Mouse (Mus musculus): ENCODE results near the gene Rbbp8nl. TPM values are rescaled to one million over a fixed set of nuclear protein-coding genes. Genes with fewer than 3 reads are reported as not detected.

The Rbbp8nl gene
- polyA plus RNA-seq, 1 experiment from 2014 or later, result not detected

DNA sequence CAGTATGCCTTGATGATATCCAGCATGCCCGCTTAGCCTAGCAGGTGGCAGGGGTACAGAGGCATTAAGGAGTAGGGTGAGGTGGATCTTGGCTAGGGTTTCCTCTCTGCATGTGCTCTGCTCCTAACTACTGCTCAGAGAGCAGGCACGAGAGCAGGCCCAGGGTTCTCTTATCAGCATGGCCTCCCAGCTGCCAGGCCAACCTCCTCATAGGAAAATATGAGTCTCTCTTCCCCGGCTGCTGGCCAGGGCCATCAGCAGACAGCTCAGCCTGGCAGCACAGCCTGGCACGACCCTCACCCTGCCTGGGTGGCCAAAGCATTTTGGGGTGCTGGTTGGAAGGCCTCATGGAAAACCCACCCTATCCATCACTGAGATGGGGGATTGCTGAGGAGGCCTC, 21.5 kb upstream of the Rbbp8nl start:
- Histone ChIP-seq H3K4me3 (ENCODE audit: low read depth, low read length) (no peak overlapping the region), H3K4me1 (ENCODE audit: control insufficient read depth, insufficient read depth, low read length) (no peaks in the 10 kb centered on the region), H3K9ac (ENCODE audit: low read length) (no peak overlapping the region), H3K4me2 (ENCODE audit: low read length) (no peak overlapping the region), H3K9me3 (replicated peaks; ENCODE audit: control insufficient read depth, low read length) (no peaks in the 10 kb centered on the region), H3K27ac (ENCODE audit: low read depth, low read length) (no peak overlapping the region), H3K36me3 (ENCODE audit: control insufficient read depth, insufficient read depth, low read length) (no peaks in the 10 kb centered on the region), H3K27me3 (replicated peaks; ENCODE audit: control insufficient read depth, insufficient read depth, low read length) (no peaks in the 10 kb centered on the region)
- ATAC-seq, result no peak
- WGBS, result 79% methylated on average over 4 of the region's 4 CpGs
- no peak for DNase-seq (ENCODE audit: low spot score)

DNA sequence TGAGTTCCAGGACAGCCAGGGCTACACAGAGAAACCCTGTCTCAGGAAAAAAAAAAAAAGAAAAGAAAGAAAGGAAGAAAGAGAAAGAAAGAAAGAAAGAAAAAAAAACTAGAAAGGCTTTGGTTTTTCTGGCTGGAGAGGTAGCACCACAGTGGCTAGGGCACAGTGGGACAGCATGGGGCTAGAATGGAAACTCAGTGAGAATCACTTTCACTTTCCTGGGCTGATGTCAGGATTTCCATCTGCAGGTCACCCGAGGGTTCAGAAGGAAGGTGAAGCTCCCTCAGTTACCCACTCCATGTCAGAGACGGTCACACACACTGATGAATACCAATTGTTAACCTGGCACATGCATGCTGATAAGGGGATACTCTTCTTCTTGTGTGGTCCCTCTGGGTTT, 18.0 kb upstream of the Rbbp8nl start:
- Histone ChIP-seq H3K9me3 (replicated peaks; ENCODE audit: control insufficient read depth, low read length) (no peaks in the 10 kb centered on the region), H3K4me1 (ENCODE audit: control insufficient read depth, insufficient read depth, low read length) (no peaks in the 10 kb centered on the region), H3K27ac (ENCODE audit: low read depth, low read length) (no peak overlapping the region), H3K9ac (ENCODE audit: low read length) (no peak overlapping the region), H3K4me3 (ENCODE audit: low read depth, low read length) (no peak overlapping the region), H3K4me2 (ENCODE audit: low read length) (no peak overlapping the region), H3K27me3 (replicated peaks; ENCODE audit: control insufficient read depth, insufficient read depth, low read length) (no peaks in the 10 kb centered on the region), H3K36me3 (ENCODE audit: control insufficient read depth, insufficient read depth, low read length) (no peaks in the 10 kb centered on the region)
- 70% methylated on average over 2 of the region's 2 CpGs for WGBS
- ATAC-seq (no peak), DNase-seq (ENCODE audit: low spot score) (no peak)

DNA sequence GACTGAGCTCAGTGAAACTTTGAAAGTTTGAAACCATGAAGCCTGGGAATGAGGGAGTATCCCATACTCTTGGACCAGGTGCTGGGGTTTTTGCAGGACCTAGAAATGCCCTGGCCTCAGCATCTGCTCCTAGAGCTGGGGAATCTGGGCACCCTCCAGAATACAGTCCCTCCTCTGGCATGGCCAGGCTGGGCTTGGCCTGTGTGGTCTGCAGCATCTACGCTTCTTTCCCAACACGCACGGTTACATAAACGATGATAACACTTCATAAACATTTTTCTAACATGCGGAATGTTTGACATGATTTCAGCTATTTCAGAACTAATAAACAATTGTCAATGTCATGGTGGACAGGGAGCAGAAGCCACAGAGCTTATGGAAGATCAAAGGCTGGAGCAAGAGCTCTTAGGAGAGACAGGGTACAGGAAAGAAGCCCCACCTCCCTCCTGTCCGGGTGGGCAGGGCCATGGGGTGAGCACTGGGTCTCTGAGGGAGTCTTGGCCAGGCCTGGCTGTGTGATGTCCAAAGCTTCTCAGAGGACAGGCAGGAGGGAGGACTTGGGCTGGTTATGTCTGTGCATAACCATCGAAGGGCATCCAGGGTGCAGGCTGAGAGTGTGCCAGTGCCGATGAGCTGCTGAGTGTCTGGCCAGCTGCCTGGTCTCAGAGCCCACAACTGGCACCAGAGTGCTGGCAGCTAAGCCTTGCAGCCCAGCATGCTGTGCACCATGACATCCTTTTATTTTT, 16.9 kb upstream of the Rbbp8nl start:
- Histone ChIP-seq H3K4me1 (ENCODE audit: control insufficient read depth, insufficient read depth, low read length) (no peaks in the 10 kb centered on the region), H3K27me3 (replicated peaks; ENCODE audit: control insufficient read depth, insufficient read depth, low read length) (no peaks in the 10 kb centered on the region), H3K4me2 (ENCODE audit: low read length) (no peak overlapping the region), H3K27ac (ENCODE audit: low read depth, low read length) (no peak overlapping the region), H3K4me3 (ENCODE audit: low read depth, low read length) (no peak overlapping the region), H3K9me3 (replicated peaks; ENCODE audit: control insufficient read depth, low read length) (no peaks in the 10 kb centered on the region), H3K36me3 (ENCODE audit: control insufficient read depth, insufficient read depth, low read length) (no peaks in the 10 kb centered on the region), H3K9ac (ENCODE audit: low read length) (no peak overlapping the region)
- ATAC-seq (no peak), DNase-seq (ENCODE audit: low spot score) (no peak)
- 89% methylated on average over 8 of the region's 8 CpGs for WGBS

DNA sequence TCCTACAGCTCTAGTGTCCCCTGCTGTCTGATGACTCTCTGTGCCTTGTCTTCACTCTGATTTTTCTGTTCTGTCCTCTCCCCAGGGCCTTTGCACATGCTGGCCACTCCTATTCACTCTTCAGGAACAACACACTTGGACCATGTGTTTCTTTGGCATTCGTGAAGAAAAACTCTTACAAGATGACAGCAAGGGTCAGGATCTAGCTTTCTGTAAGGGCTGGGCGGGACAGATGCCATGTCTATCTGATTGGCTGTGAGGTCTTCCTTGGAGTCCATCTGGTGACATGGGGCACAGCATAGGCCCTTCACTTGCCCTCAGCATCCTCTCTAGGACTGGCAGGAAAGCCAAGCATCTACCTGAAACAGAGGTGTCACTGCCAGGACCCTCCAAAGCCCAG, 16.3 kb upstream of the Rbbp8nl start:
- Histone ChIP-seq H3K27me3 (replicated peaks; ENCODE audit: control insufficient read depth, insufficient read depth, low read length) (no peaks in the 10 kb centered on the region), H3K9me3 (replicated peaks; ENCODE audit: control insufficient read depth, low read length) (no peaks in the 10 kb centered on the region), H3K4me3 (ENCODE audit: low read depth, low read length) (no peak overlapping the region), H3K4me1 (ENCODE audit: control insufficient read depth, insufficient read depth, low read length) (no peaks in the 10 kb centered on the region), H3K27ac (ENCODE audit: low read depth, low read length) (no peak overlapping the region), H3K9ac (ENCODE audit: low read length) (no peak overlapping the region), H3K4me2 (ENCODE audit: low read length) (no peak overlapping the region), H3K36me3 (ENCODE audit: control insufficient read depth, insufficient read depth, low read length) (no peaks in the 10 kb centered on the region)
- 78% methylated on average over 2 of the region's 2 CpGs for WGBS
- DNase-seq (ENCODE audit: low spot score), result no peak
- no peak for ATAC-seq

DNA sequence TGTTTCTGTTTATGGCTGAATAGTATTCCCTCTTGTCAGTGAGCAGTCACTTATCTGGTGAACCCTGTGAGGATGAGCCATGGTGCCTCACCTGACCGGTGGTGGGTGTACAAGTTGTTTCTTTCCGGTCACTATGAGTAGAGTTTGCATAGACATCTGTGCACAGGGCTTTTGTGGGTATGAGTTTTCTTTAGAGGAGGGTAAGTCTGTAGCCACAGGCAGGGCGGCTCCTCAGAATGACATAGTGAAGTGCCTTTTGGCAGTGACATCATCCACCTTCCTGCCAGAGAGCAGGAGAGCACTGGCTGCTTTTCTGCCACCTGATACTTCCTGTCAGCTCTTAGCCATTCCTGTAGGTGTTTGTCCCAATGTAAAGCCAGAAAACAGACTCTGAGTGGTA, 15.8 kb upstream of the Rbbp8nl start:
- WGBS, result 89% methylated on average over 3 of the region's 3 CpGs
- H3K9ac ChIP-seq (ENCODE audit: low read length), result no peak overlapping the region
- no peak overlapping the region for H3K4me2 ChIP-seq (ENCODE audit: low read length)
- H3K27me3 ChIP-seq (replicated peaks; ENCODE audit: control insufficient read depth, insufficient read depth, low read length), result no peaks in the 10 kb centered on the region
- H3K4me3 ChIP-seq (ENCODE audit: low read depth, low read length), result no peak overlapping the region
- no peaks in the 10 kb centered on the region for H3K9me3 ChIP-seq (replicated peaks; ENCODE audit: control insufficient read depth, low read length)
- no peaks in the 10 kb centered on the region for H3K36me3 ChIP-seq (ENCODE audit: control insufficient read depth, insufficient read depth, low read length)
- ATAC-seq (no peak), DNase-seq (ENCODE audit: low spot score) (no peak)
- H3K4me1 ChIP-seq (ENCODE audit: control insufficient read depth, insufficient read depth, low read length), result no peaks in the 10 kb centered on the region
- H3K27ac ChIP-seq (ENCODE audit: low read depth, low read length), result no peak overlapping the region

DNA sequence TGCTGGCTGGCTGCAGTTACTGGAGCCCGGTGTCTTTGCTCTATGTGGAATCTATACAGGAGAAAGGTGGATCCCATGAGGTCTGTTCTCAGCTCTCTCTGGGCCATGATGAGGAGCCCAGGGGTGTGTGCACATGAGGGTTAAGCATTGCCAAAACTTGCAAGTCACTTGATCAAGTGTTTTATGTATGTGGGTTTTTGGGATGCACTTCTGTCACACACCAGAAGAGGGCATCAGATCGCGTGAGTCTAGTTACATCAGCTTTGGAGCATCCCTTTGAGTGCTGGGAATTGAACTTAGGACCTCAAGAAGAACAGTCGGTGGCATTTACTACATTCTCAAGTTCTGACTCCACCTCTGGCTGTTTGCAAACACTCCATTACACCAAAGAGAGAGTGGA, 14.9 kb upstream of the Rbbp8nl start:
- 56% methylated on average over 4 of the region's 4 CpGs for WGBS
- no peak for ATAC-seq
- H3K4me3 ChIP-seq (ENCODE audit: low read depth, low read length), result no peak overlapping the region

DNA sequence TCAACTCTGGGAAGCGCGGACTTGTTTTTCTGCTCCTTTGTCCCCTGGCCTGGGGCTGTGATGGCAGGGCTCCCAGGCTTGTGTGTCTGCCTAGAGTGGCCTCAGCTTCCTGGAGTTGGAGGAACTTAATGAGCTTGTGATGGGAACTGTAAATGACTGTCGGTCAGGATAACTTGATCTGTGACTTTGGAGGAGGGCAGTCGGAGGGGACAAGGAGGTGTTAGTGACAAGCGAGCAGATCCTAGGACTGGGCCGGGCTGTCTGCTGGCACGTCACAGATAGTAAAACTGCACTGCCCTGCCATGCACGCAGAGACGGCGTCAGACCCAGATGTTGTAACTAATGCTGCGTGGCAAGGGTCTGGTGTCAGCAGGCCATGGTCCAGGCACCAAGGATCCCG, 13.8 kb upstream of the Rbbp8nl start:
- Histone ChIP-seq H3K9ac (ENCODE audit: low read length) (no peak overlapping the region), H3K4me1 (ENCODE audit: control insufficient read depth, insufficient read depth, low read length) (no peaks in the 10 kb centered on the region), H3K27ac (ENCODE audit: low read depth, low read length) (no peak overlapping the region), H3K4me3 (ENCODE audit: low read depth, low read length) (no peak overlapping the region), H3K9me3 (replicated peaks; ENCODE audit: control insufficient read depth, low read length) (no peaks in the 10 kb centered on the region), H3K4me2 (ENCODE audit: low read length) (no peak overlapping the region), H3K36me3 (ENCODE audit: control insufficient read depth, insufficient read depth, low read length) (no peaks in the 10 kb centered on the region), H3K27me3 (replicated peaks; ENCODE audit: control insufficient read depth, insufficient read depth, low read length) (no peaks in the 10 kb centered on the region)
- ATAC-seq (no peak), DNase-seq (ENCODE audit: low spot score) (no peak)
- WGBS, result 92% methylated on average over 12 of the region's 12 CpGs

More for the DNA sequence above, 14.9 kb upstream of the Rbbp8nl start:
- no peak overlapping the region for H3K9ac ChIP-seq (ENCODE audit: low read length)
- no peaks in the 10 kb centered on the region for H3K27me3 ChIP-seq (replicated peaks; ENCODE audit: control insufficient read depth, insufficient read depth, low read length)
- H3K27ac ChIP-seq (ENCODE audit: low read depth, low read length), result no peak overlapping the region
- no peak for DNase-seq (ENCODE audit: low spot score)
- no peaks in the 10 kb centered on the region for H3K9me3 ChIP-seq (replicated peaks; ENCODE audit: control insufficient read depth, low read length)
- no peaks in the 10 kb centered on the region for H3K36me3 ChIP-seq (ENCODE audit: control insufficient read depth, insufficient read depth, low read length)
- H3K4me1 ChIP-seq (ENCODE audit: control insufficient read depth, insufficient read depth, low read length), result no peaks in the 10 kb centered on the region
- no peak overlapping the region for H3K4me2 ChIP-seq (ENCODE audit: low read length)

DNA sequence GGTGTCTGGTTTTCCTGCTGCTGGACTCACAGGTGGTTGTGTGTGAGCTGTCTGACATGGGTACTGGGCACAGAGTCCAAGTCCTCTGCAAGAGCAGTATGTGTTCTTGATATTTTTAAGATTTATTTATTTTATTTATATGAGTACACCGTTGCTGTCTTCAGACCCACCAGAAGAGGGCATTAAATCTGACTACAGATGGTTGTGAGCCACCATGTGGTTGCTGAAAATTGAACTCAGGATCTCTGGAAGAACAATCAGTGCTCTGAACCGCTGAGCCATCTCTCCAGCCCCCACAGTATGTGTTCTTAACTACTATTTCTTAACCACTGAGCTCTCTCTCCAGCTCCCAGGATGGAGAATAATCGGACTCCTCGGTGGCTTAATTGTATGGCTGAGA, 12.5 kb upstream of the Rbbp8nl start:
- WGBS, result 76% methylated on average over 4 of the region's 4 CpGs
- no peak overlapping the region for H3K4me2 ChIP-seq (ENCODE audit: low read length)
- no peak overlapping the region for H3K27ac ChIP-seq (ENCODE audit: low read depth, low read length)
- H3K9me3 ChIP-seq (replicated peaks; ENCODE audit: control insufficient read depth, low read length), result no peaks in the 10 kb centered on the region
- no peak for DNase-seq (ENCODE audit: low spot score)
- H3K4me1 ChIP-seq (ENCODE audit: control insufficient read depth, insufficient read depth, low read length), result no peaks in the 10 kb centered on the region
- no peak for ATAC-seq
- no peaks in the 10 kb centered on the region for H3K36me3 ChIP-seq (ENCODE audit: control insufficient read depth, insufficient read depth, low read length)
- no peak overlapping the region for H3K4me3 ChIP-seq (ENCODE audit: low read depth, low read length)
- no peak overlapping the region for H3K9ac ChIP-seq (ENCODE audit: low read length)
- no peaks in the 10 kb centered on the region for H3K27me3 ChIP-seq (replicated peaks; ENCODE audit: control insufficient read depth, insufficient read depth, low read length)

DNA sequence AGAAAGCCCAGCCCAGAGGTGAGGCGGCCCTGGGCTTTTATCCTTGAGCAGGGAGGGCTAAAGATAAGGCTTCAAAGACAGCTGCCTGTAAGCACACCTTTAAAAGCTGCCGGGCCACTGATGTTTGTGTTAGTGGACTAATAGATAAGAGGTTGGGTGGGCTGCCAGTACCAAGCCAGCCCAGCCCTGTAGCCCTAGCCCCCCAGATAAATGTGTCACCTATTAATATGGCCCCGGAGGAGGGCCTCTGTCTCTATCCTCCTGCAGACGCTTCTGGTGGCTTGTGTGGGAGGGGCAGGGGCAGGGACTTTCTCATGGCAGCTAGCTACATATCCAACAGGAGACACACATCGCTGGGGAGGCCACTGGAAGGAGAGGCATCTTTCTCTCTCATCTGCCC, 11.1 kb upstream of the Rbbp8nl start:
- no peak for ATAC-seq
- DNase-seq (ENCODE audit: low spot score), result no peak
- H3K27ac ChIP-seq (ENCODE audit: low read depth, low read length), result no peak overlapping the region
- H3K4me3 ChIP-seq (ENCODE audit: low read depth, low read length), result no peak overlapping the region
- no peaks in the 10 kb centered on the region for H3K27me3 ChIP-seq (replicated peaks; ENCODE audit: control insufficient read depth, insufficient read depth, low read length)
- H3K36me3 ChIP-seq (ENCODE audit: control insufficient read depth, insufficient read depth, low read length), result no peaks in the 10 kb centered on the region
- no peak overlapping the region for H3K4me2 ChIP-seq (ENCODE audit: low read length)
- no peak overlapping the region for H3K9ac ChIP-seq (ENCODE audit: low read length)
- H3K9me3 ChIP-seq (replicated peaks; ENCODE audit: control insufficient read depth, low read length), result no peaks in the 10 kb centered on the region
- WGBS, result 72% methylated on average over 5 of the region's 5 CpGs
- H3K4me1 ChIP-seq (ENCODE audit: control insufficient read depth, insufficient read depth, low read length), result no peaks in the 10 kb centered on the region
